Mouse (Mus musculus) stomach, postnatal 0 days (tissue): ENCODE results near the gene Kdf1.

Experiments used
- CTCF ChIP-seq: IDR thresholded peaks from 2 replicates; pipeline ENCODE4 v1.5.1; 2016; ENCODE audit warnings: antibody characterized with exemption, low read depth, mild to moderate bottlenecking, moderate library complexity
- EP300 ChIP-seq: optimal IDR thresholded peaks from 2 replicates; pipeline ENCODE3; 2016; ENCODE audit warnings: antibody characterized with exemption

DNA sequence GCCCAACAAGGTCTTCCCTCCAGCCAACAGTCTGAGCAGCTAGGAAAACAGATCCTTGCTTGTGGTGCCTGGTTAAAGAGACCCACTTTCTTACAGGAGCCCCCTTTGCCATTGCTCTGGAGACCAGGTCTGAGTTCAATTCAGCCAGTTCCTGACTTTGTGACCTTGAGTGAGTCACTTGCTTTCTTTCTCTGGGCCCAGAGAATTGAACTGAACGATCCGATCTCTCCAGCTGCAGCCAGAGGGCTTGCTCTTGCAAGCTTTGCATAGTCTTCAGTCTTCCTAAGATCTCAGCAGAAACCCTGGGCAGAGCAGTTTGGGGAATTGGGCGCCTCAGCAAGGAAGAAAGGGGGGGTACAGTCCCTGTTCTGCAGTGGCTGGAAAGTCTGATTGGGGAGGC, 36.3 kb upstream of the Kdf1 start:
- TF ChIP-seq CTCF: no peak
- no peak for TF ChIP-seq EP300
